Comparison of ENCODE assay signal across 10 mouse cellular contexts in the genomic region with DNA sequence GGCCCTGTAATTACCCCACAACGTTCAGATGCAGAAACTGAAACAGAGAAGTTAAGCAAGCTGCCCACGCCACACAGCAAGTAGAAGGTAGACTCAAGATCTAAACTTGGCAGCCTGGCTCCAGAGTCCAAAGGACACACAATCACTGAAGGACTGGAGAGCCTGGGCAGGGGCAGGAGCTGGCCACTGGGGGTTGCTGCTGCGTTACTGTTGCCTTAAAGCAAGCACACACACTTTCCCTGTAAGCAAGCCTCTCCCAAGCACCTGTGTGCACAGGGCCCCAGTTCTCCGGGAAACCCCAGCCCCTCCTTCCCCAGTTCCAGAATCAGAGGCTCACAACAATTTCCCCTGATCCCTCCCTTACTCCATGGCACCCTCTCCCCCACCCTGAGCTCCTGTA. TPM values are rescaled to one million over a fixed set of nuclear protein-coding genes. Genes with fewer than 3 reads are reported as not detected.
A peak's percentile ranks its signal among the peaks of the same experiment; 100 is the strongest.
DNase-seq lines count a peak whose midpoint lies in the region; ATAC-seq and TF ChIP-seq lines count a peak whose summit lies in the region.
"Had no signal": no experiment of that assay in that cellular context is flagged by ENCODE, and none has a peak within 500 bp of the region (broad histone marks: within the 10 kb centered on the region; RNA-seq: fewer than 3 reads in every experiment).

No protein-coding gene starts in this region.

- H3K27me3 ChIP-seq in heart, embryonic 14.5 days (ENCODE audit: control insufficient read depth, insufficient read depth, low read length) = no peaks in the 10 kb centered on the region
- no peaks in the 10 kb centered on the region for H3K27me3 ChIP-seq in thymus, adult 2 months (ENCODE audit: control insufficient read depth, insufficient read depth, low read length)

- H3K9ac ChIP-seq in heart, embryonic 14.5 days (ENCODE audit: low read length) = no peak overlapping the region; the same call in 1 of the 2 replicates

- no peak overlapping the region for H3K27ac ChIP-seq in heart, embryonic 14.5 days (replicated peaks in 1 of 2; ENCODE audit: control insufficient read depth in 1 of 2, insufficient read depth in 1 of 2, low read depth in 2 of 2, low read length in 2 of 2)
- H3K27ac ChIP-seq in thymus, adult 2 months (ENCODE audit: control insufficient read depth, insufficient read depth, low read length) = no peak overlapping the region

- TF ChIP-seq CTCF in thymus, adult 2 months (IDR thresholded peaks at IDR 0.05; ENCODE audit: borderline replicate concordance, control insufficient read depth, extremely low read depth, insufficient read depth, low read length, poor library complexity) = peak; percentile 11; the same call in 1 of the 2 replicates

- no peaks in the 10 kb centered on the region for H3K36me3 ChIP-seq in heart, embryonic 14.5 days (ENCODE audit: control insufficient read depth, insufficient read depth, low read length)
- H3K36me3 ChIP-seq in thymus, adult 2 months (ENCODE audit: control insufficient read depth, insufficient read depth, low read length) = no peaks in the 10 kb centered on the region

- no peak overlapping the region for H3K4me3 ChIP-seq in heart, embryonic 14.5 days (ENCODE audit: control insufficient read depth in 1 of 2, insufficient read depth in 1 of 2, low read depth in 1 of 2, low read length in 2 of 2)
- H3K4me3 ChIP-seq in thymus, adult 2 months (ENCODE audit: control insufficient read depth, insufficient read depth, low read length) = no peak overlapping the region

- peaks cover 23 to 36% of the 10 kb centered on the region in 2 experiments for H3K4me1 ChIP-seq in heart, embryonic 14.5 days (ENCODE audit: control insufficient read depth in 2 of 2, insufficient read depth in 2 of 2, low read length in 2 of 2)
- no peaks in the 10 kb centered on the region; the same call in 1 of the 2 replicates for H3K4me1 ChIP-seq in thymus, adult 2 months (replicated peaks; ENCODE audit: control insufficient read depth, insufficient read depth, low read length)

- no peak for DNase-seq in heart, postnatal 14 days
- no peak for DNase-seq in thymus, adult 2 months
- no peak for DNase-seq in thymus, postnatal 14 days
- peak; percentile 71 for DNase-seq in kidney, postnatal 10 days
- DNase-seq in frontal cortex, postnatal 25 days (ENCODE audit: low spot score in 2 of 2) = no peak
- DNase-seq in thymus, postnatal 0 days (ENCODE audit: low spot score) = no peak
- no peak for DNase-seq in lung, postnatal 4 days

- no peaks in the 10 kb centered on the region for H3K9me3 ChIP-seq in heart, embryonic 14.5 days (ENCODE audit: control insufficient read depth, low read length)

- intact Hi-C loops in heart, postnatal 14 days (cut with DNase I) = loop anchor here (5.0 kb wide), 1 partner anchor 70 kb away; no protein-coding TSS in a partner anchor

- no peak for TF ChIP-seq POLR2A in thymus, adult 2 months (IDR thresholded peaks at IDR 0.05; ENCODE audit: control insufficient read depth, extremely low read depth, insufficient read depth, low read length, poor library complexity)

- H3K4me2 ChIP-seq in heart, embryonic 14.5 days (ENCODE audit: low read length) = no peak overlapping the region

- ATAC-seq in heart, embryonic 14.5 days (ENCODE audit: insufficient number of reproducible peaks, insufficient read depth, low FRiP score, low read depth) = 0 out of 2 replicates have a peak, but pooled peaks have one; percentile 6

- 40% methylated on average over 4 of the region's 4 CpGs for WGBS in heart, embryonic 14.5 days
- WGBS in thymus, adult 2 months = 75% methylated on average over 4 of the region's 4 CpGs

RNA-seq across cellular contexts. Expression of gene Nol4l, which starts 12.8 kb away (rescaled TPM):
- 10.0 and 12.6 TPM in 2 replicates for polyA plus RNA-seq in heart, embryonic 14.5 days (2014; fragmentation: Nextera tagmentation; extraction: Ambion mirVana)
- total RNA-seq in heart, postnatal 14 days (2021) = 1 to 10 TPM; 6.2 to 6.4 TPM
- polyA plus RNA-seq in thymus, adult 2 months (2012; rRNA removed) = 4.2 and 4.4 TPM in 2 replicates
- 1.9 and 2.0 TPM in 2 replicates for polyA plus RNA-seq in thymus, postnatal 0 days (2015; fragmentation: Nextera tagmentation; extraction: Ambion mirVana)

RNA-seq across cellular contexts. Expression of gene 4930404H24Rik, which starts 24.4 kb away (rescaled TPM):
- not detected in 2 replicates for polyA plus RNA-seq in heart, embryonic 14.5 days (2014; fragmentation: Nextera tagmentation; extraction: Ambion mirVana)
- total RNA-seq in heart, postnatal 14 days (2021) = not detected
- polyA plus RNA-seq in thymus, adult 2 months (2012; rRNA removed) = not detected in 2 replicates
- polyA plus RNA-seq in thymus, postnatal 0 days (2015; fragmentation: Nextera tagmentation; extraction: Ambion mirVana) = not detected in 2 replicates
- total RNA-seq: hematopoietic stem cell, adult 5-6 weeks had no signal
- polyA plus RNA-seq: lung, embryonic 16.5 days had no signal
